Mouse (Mus musculus): Measurements from ENCODE around the gene Fam219a. TPM values are rescaled to one million over a fixed set of nuclear protein-coding genes. Genes with fewer than 3 reads are reported as not detected.

Fam219a gene
- polyA plus RNA-seq, 1 experiment from 2014 or later = 8.5 TPM

Other genes with a start within 250 kb of the Fam219a start
- 98.0 and 99.5 TPM in 2 replicates for gene Ubap1, start 220.5 kb downstream of the Fam219a start, polyA plus RNA-seq (2014; fragmentation: Nextera tagmentation; extraction: Ambion mirVana)
- gene Kif24, start 104.7 kb downstream of the Fam219a start, polyA plus RNA-seq (2014; fragmentation: Nextera tagmentation; extraction: Ambion mirVana) = 9.6 and 9.9 TPM in 2 replicates
- gene Nudt2, start 104.4 kb downstream of the Fam219a start, polyA plus RNA-seq (2014; fragmentation: Nextera tagmentation; extraction: Ambion mirVana) = 70.2 and 70.3 TPM in 2 replicates
- gene AI464131, start 66.5 kb downstream of the Fam219a start, polyA plus RNA-seq (2014; fragmentation: Nextera tagmentation; extraction: Ambion mirVana) = 6.9 and 7.6 TPM in 2 replicates
- gene 1110017D15Rik, start 52.2 kb downstream of the Fam219a start, polyA plus RNA-seq (2014; fragmentation: Nextera tagmentation; extraction: Ambion mirVana) = 3.6 and 4.6 TPM in 2 replicates
- 1.7 and 1.9 TPM in 2 replicates for gene Dnaic1, start 237 bp upstream of the Fam219a start, polyA plus RNA-seq (2014; fragmentation: Nextera tagmentation; extraction: Ambion mirVana)
- 30.4 and 32.9 TPM in 2 replicates for gene Enho, start 70.8 kb upstream of the Fam219a start, polyA plus RNA-seq (2014; fragmentation: Nextera tagmentation; extraction: Ambion mirVana)
- gene Cntfr, start 127.6 kb upstream of the Fam219a start, polyA plus RNA-seq (2014; fragmentation: Nextera tagmentation; extraction: Ambion mirVana) = 25.7 and 33.8 TPM in 2 replicates
- gene Il11ra1, start 130.5 kb upstream of the Fam219a start, polyA plus RNA-seq (2014; fragmentation: Nextera tagmentation; extraction: Ambion mirVana) = 55.2 and 57.9 TPM in 2 replicates
- 69.3 and 85.9 TPM in 2 replicates for gene Rpp25l, start 144.0 kb upstream of the Fam219a start, polyA plus RNA-seq (2014; fragmentation: Nextera tagmentation; extraction: Ambion mirVana)
- 154 and 155 TPM in 2 replicates for gene Dctn3, start 153.6 kb upstream of the Fam219a start, polyA plus RNA-seq (2014; fragmentation: Nextera tagmentation; extraction: Ambion mirVana)
- gene Arid3c, start 161.6 kb upstream of the Fam219a start, polyA plus RNA-seq (2014; fragmentation: Nextera tagmentation; extraction: Ambion mirVana) = 0.72 and 1.8 TPM in 2 replicates
- 19.5 and 19.7 TPM in 2 replicates for gene Galt, start 185.7 kb upstream of the Fam219a start, polyA plus RNA-seq (2014; fragmentation: Nextera tagmentation; extraction: Ambion mirVana)
- 67.5 and 70.8 TPM in 2 replicates for gene Sigmar1, start 186.6 kb upstream of the Fam219a start, polyA plus RNA-seq (2014; fragmentation: Nextera tagmentation; extraction: Ambion mirVana)
- gene Ccl27a, start 204.7 kb upstream of the Fam219a start, polyA plus RNA-seq (2014; fragmentation: Nextera tagmentation; extraction: Ambion mirVana) = 71.1 and 73.5 TPM in 2 replicates